Mouse (Mus musculus) small intestine, adult 2 months (tissue): Measurements from ENCODE around the gene Plekhd1. TPM values are rescaled to one million over a fixed set of nuclear protein-coding genes. Genes with fewer than 3 reads are reported as not detected.

Experiments
- H3K27ac ChIP-seq: fragments of 200-500 bp; 2 replicates; pipeline ENCODE4 v1.5.1; 2012; ENCODE audit warnings: low read depth, low read length, control low read depth, inconsistent platforms; ENCODE audit not compliant: insufficient read depth
- H3K27me3 ChIP-seq: fragments of 200-500 bp; 2 replicates; pipeline ENCODE4 v1.6.1; 2012; ENCODE audit warnings: mild to moderate bottlenecking, moderate library complexity, low read length, inconsistent platforms; ENCODE audit not compliant: control insufficient read depth, insufficient read depth
- H3K36me3 ChIP-seq: fragments of 200-500 bp; 2 replicates; pipeline ENCODE4 v1.6.1; 2012; ENCODE audit warnings: mild to moderate bottlenecking, low read length, control low read depth, inconsistent platforms; ENCODE audit not compliant: control insufficient read depth, insufficient read depth
- H3K4me1 ChIP-seq: fragments of 200-500 bp; 2 replicates; pipeline ENCODE4 v1.6.1; 2012; ENCODE audit warnings: low read length, inconsistent platforms, mixed read lengths; ENCODE audit not compliant: control insufficient read depth, insufficient read depth, insufficient read length
- H3K4me3 ChIP-seq: fragments of 200-500 bp; 2 replicates; pipeline ENCODE4 v1.5.1; 2012; ENCODE audit warnings: low read depth, mild to moderate bottlenecking, control low read depth, inconsistent platforms, low read length, moderate library complexity
- CTCF ChIP-seq: fragments of 200-500 bp; IDR thresholded peaks from 2 replicates; pipeline ENCODE4 v1.5.1; 2012; ENCODE audit warnings: low read depth, mild to moderate bottlenecking, control low read depth, inconsistent platforms, low read length, moderate library complexity, mixed read lengths; ENCODE audit not compliant: insufficient replicate concordance, insufficient read length; ENCODE audit errors: extremely low read depth
- POLR2A ChIP-seq: fragments of 200-500 bp; IDR thresholded peaks from 2 replicates; pipeline ENCODE4 v1.6.1; 2012; ENCODE audit warnings: low read depth, mild to moderate bottlenecking, control low read depth, inconsistent platforms, low read length, moderate library complexity
- whole genome bisulfite sequencing: fragments of 180-500 bp; shearing (Covaris S2); methylation state at CpG from one replicate; pipeline ENCODE4 v1.1.7; 2018; 5-methylcytosine and 5-hydroxymethylcytosine counted together
- polyA plus RNA-seq: library from polyadenylated mRNA; depleted of rRNA; stranded (reverse); fragments of >200 nt; gene quantifications from 2 replicates; pipeline ENCODE4 v1.2.3, GENCODE M21; 2012

The Plekhd1 gene
- polyA plus RNA-seq, 1 experiment, result 0.23 TPM

DNA sequence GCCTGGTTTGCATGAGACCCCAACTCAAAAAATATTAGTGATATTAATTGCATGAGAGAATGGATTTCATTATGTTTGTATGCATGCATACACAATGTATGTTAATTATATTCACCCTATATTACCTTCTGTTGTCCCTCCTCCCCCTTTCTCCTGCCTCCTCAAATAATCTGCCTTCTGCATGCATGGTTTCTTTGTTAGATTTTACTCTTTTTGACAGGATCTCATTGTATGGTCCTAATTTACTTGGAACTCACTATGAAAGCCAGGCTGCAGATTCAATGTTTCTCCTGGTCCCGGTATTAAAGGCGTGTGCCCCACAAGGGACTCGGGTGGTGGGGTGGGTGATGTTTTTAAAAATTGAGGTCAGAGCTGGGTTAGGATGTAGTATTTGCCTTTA lies 8.1 kb upstream of the Plekhd1 start:
- Histone ChIP-seq H3K4me1 (no peaks in the 10 kb centered on the region; the same call in 1 of the 2 replicates), H3K4me3 (no peak overlapping the region), H3K36me3 (peaks cover 7% of the 10 kb centered on the region), H3K27me3 (no peaks in the 10 kb centered on the region), H3K27ac (no peak overlapping the region)
- WGBS, result 91% methylated on average over 3 of the region's 3 CpGs
- no peak for TF ChIP-seq CTCF
- TF ChIP-seq POLR2A, result no peak

DNA sequence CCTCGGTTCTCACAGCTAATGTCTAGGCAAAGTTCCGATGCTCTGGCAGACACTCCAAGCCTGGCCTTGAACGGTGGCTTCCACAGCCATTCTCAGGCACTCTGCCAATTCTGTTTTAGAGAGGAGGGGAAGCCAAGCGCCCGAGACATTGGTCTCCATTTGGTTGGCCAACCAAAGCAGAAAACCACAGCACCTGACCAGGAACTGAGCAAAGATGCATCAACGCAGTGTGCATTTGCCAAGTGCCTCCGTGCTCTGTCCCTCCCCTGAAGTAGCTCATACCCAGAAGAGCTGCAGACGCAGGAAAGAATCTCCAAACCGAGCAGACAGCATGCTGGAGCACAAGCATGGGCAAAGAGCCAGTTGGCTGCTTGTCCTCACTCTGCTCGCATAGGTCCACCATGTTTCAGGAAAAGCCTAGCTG lies 4.6 kb upstream of the Plekhd1 start:
- H3K4me3 ChIP-seq, result no peak overlapping the region
- no peak overlapping the region for H3K27ac ChIP-seq
- peaks cover 9% of the 10 kb centered on the region for H3K4me1 ChIP-seq
- no peak for TF ChIP-seq CTCF
- no peak for TF ChIP-seq POLR2A
- no peaks in the 10 kb centered on the region for H3K36me3 ChIP-seq
- 14% methylated on average over 10 of the region's 10 CpGs for WGBS
- H3K27me3 ChIP-seq, result 0 out of 2 replicates have a peak, but pooled peaks cover under 1% of the 10 kb centered on the region

DNA sequence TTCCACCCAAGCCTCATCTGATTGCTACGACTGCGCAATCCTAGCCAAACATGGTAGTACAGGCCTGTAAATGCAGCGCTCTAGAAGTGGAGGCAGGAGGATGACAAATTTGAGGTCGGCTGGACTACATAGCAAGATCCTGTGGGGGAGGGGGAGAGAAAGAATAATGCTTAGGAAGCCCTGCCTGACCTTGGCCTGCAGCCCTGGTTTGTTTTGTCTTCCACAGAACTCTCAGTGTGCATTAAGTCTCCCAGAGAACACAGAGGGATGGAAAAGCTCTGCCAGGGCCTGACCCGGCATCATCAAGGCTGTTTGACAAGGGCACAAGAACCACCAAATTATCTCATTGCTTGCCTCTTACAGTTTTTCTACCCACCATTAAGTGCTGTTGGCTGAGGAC lies 2.7 kb upstream of the Plekhd1 start:
- 0 out of 2 replicates have a peak, but pooled peaks cover 9% of the 10 kb centered on the region for H3K27me3 ChIP-seq
- TF ChIP-seq POLR2A (no peak), CTCF (no peak)
- peaks cover 12% of the 10 kb centered on the region for H3K4me1 ChIP-seq
- H3K4me3 ChIP-seq, result no peak overlapping the region
- no peak overlapping the region for H3K27ac ChIP-seq
- WGBS, result 81% methylated on average over 5 of the region's 5 CpGs
- no peaks in the 10 kb centered on the region for H3K36me3 ChIP-seq

- 17% methylated on average over 12 of the region's 12 CpGs for WGBS
- Histone ChIP-seq H3K4me1 (peaks cover 12% of the 10 kb centered on the region), H3K27ac (no peak overlapping the region)
Measured at GRCm38 (mm10) chr12:80691671-80692091, 710 bp upstream of the Plekhd1 start.

GRCm38 (mm10) chr12:80693700-80694099 lies 1.3 kb downstream of the Plekhd1 start:
- 39% methylated on average over 2 of the region's 2 CpGs for WGBS
- no peak for TF ChIP-seq CTCF
- no peak for TF ChIP-seq POLR2A
- peaks cover 12% of the 10 kb centered on the region for H3K4me1 ChIP-seq
- no peak overlapping the region for H3K27ac ChIP-seq
- H3K4me3 ChIP-seq, result no peak overlapping the region
- no peaks in the 10 kb centered on the region for H3K36me3 ChIP-seq
- H3K27me3 ChIP-seq, result peaks cover 9% of the 10 kb centered on the region; the same call in 1 of the 2 replicates

More at GRCm38 (mm10) chr12:80691671-80692091, 710 bp upstream of the Plekhd1 start:
- TF ChIP-seq POLR2A (no peak), CTCF (no peak)
- H3K27me3 ChIP-seq, result peaks cover 9% of the 10 kb centered on the region; the same call in 1 of the 2 replicates
- H3K36me3 ChIP-seq, result no peaks in the 10 kb centered on the region
- H3K4me3 ChIP-seq, result peak overlapping the region; percentile 57

DNA sequence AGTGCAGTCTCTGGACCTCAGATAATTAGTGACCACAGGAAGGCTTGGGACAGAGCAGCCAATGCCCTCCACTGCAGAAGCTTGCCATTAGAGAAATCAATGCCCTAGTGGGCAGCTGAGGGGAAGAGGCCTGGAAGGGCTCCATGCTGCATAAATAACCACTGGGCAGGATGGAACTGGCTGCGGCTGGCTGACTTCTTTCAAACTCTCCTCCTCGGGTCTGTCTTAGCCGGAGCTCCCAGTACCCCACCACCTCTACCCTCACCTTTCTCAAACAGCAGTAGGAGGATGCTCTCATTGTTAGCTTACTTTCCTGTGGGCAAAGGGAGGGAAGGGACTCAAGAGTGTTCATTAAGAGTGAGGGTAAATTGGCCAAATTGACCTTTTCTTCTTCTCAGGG lies 2.6 kb downstream of the Plekhd1 start:
- TF ChIP-seq POLR2A (no peak), CTCF (no peak)
- H3K36me3 ChIP-seq, result no peaks in the 10 kb centered on the region
- H3K4me1 ChIP-seq, result peaks cover 12% of the 10 kb centered on the region
- H3K27ac ChIP-seq, result no peak overlapping the region
- 78% methylated on average over 3 of the region's 3 CpGs for WGBS
- H3K27me3 ChIP-seq, result peaks cover 9% of the 10 kb centered on the region; the same call in 1 of the 2 replicates
- H3K4me3 ChIP-seq, result no peak overlapping the region

DNA sequence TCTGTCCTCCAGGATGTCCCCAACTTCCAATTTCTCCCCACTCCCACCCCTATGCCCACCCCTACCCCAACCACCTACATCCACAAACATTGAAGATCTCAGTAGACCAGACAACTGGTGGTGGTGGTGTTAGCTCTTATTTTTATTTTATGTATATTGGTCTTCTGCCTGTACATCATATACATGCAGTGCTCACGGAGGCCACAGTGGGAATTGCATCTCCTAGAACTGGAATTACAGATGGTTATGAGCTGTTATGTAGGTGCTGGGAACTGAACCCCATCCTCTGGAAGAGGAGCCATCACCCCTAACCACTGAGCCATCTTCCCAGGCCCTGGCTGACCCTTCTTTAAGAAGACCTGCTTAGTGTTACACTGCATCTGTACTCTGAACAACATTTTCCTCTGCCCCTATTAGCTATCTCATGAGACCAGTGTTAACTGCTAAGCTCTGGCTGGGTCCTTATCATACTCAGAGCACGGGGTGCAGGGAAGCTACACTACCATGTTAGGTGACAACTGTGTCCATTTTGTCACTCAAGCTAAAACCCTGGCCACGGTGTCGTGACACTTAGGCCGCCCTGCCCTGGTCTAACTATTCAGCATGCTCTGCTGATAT lies 6.2 kb downstream of the Plekhd1 start:
- Histone ChIP-seq H3K36me3 (no peaks in the 10 kb centered on the region), H3K27me3 (peaks cover under 1% of the 10 kb centered on the region; the same call in 1 of the 2 replicates), H3K4me3 (no peak overlapping the region), H3K27ac (no peak overlapping the region), H3K4me1 (no peaks in the 10 kb centered on the region)
- WGBS, result 87% methylated on average over 5 of the region's 5 CpGs
- TF ChIP-seq POLR2A, result no peak
- no peak for TF ChIP-seq CTCF

GRCm38 (mm10) chr12:80699144-80699531 lies 6.7 kb downstream of the Plekhd1 start:
- H3K4me3 ChIP-seq, result no peak overlapping the region
- no peak overlapping the region for H3K27ac ChIP-seq
- TF ChIP-seq POLR2A (no peak), CTCF (no peak)
- 84% methylated on average over 2 of the region's 2 CpGs for WGBS
- no peaks in the 10 kb centered on the region; the same call in 1 of the 2 replicates for H3K27me3 ChIP-seq
- no peaks in the 10 kb centered on the region for H3K36me3 ChIP-seq
- no peaks in the 10 kb centered on the region for H3K4me1 ChIP-seq
